Mouse (Mus musculus) embryonic facial prominence, embryonic 14.5 days (tissue): ENCODE measurements at regions not wholly inside any gene's neighbourhood (a gene's known extent, or its start where the extent isn't known, plus 50 kb on each side); places are given as distances from the start of the nearest gene placed in this dataset.

Source experiments
- ATAC-seq: fragments of 200-750 bp; cut with Nextera tagmentation; 2 replicates; pipeline ENCODE4 v1.8.0; 2017; ENCODE audit warnings: low read depth, moderate number of reproducible peaks, moderate TSS enrichment
- DNase-seq: peaks from one replicate; pipeline ENCODE4 v3.0.0-alpha.2; 2015; ENCODE audit warnings: low spot score
- H3K27ac ChIP-seq: fragments of 300-500 bp; sonication (generic); replicated peaks from 2 replicates; pipeline ENCODE4 v1.5.1; 2014; ENCODE audit warnings: low read depth, mild to moderate bottlenecking, low read length, moderate library complexity
- H3K27me3 ChIP-seq: fragments of 300-500 bp; sonication (generic); replicated peaks from 2 replicates; pipeline ENCODE4 v1.6.1; 2014; ENCODE audit warnings: low read length; ENCODE audit not compliant: control insufficient read depth, insufficient read depth
- H3K36me3 ChIP-seq: fragments of 300-500 bp; sonication (generic); 2 replicates; pipeline ENCODE4 v1.6.1; 2014; ENCODE audit warnings: low read length, mixed read lengths; ENCODE audit not compliant: control insufficient read depth, insufficient read depth
- H3K4me1 ChIP-seq: fragments of 300-500 bp; sonication (generic); 2 replicates; pipeline ENCODE4 v1.6.1; 2014; ENCODE audit warnings: antibody characterized with exemption, low read length; ENCODE audit not compliant: control insufficient read depth, insufficient read depth
- H3K4me2 ChIP-seq: fragments of 300-500 bp; sonication (generic); 2 replicates; pipeline ENCODE4 v1.6.1; 2014; ENCODE audit warnings: low read depth, mild to moderate bottlenecking, low read length, moderate library complexity, mixed read lengths
- H3K4me3 ChIP-seq: fragments of 300-500 bp; sonication (generic); 2 replicates; pipeline ENCODE4 v1.5.1; 2014; ENCODE audit warnings: low read depth, mild to moderate bottlenecking, low read length
- H3K9ac ChIP-seq: fragments of 300-500 bp; sonication (generic); 2 replicates; pipeline ENCODE4 v1.6.1; 2014; ENCODE audit warnings: low read depth, mild to moderate bottlenecking, low read length, moderate library complexity, mixed read lengths
- H3K9me3 ChIP-seq: fragments of 300-500 bp; sonication (generic); 2 replicates; pipeline ENCODE4 v1.6.1; 2016; ENCODE audit warnings: low read length; ENCODE audit not compliant: control insufficient read depth
- WGBS: fragments of 180-500 bp; shearing (Covaris S2); extraction: QIAGEN DNeasy Blood & Tissue Kit; methylation state at CpG from one replicate; pipeline ENCODE4 v1.1.7; 2014; 5-methylcytosine and 5-hydroxymethylcytosine counted together

- Histone ChIP-seq H3K36me3 (no peaks in the 10 kb centered on the region), H3K4me2 (no peak overlapping the region), H3K9me3 (no peaks in the 10 kb centered on the region), H3K4me1 (no peaks in the 10 kb centered on the region), H3K9ac (no peak overlapping the region), H3K4me3 (no peak overlapping the region), H3K27ac (no peak overlapping the region), H3K27me3 (no peaks in the 10 kb centered on the region)
- DNase-seq (no peak), ATAC-seq (no peak)
- 87% methylated on average over 4 of the region's 4 CpGs for WGBS
These were observed 424.7 kb downstream of the Tm4sf1 start for GRCm38 (mm10) chr3:56877062-56877461.

DNA sequence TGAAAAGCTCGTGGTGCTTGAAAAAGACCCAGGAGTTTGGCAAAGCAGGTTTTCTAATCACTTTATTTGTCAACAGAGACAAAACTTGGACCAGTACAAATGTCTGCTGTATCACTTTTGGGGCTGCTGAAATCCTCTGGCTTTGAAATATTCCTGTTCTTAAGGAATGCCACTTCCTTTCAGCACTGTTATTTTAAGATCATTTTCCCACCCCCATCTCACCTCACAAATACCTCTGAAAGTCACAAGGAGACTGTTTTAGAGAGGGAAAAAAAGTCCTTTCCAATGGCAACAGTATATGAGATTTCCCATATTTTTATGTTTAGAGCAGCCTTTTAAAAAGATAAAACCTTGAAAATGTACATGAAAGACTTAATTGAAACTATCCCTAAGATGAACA lies 438.2 kb downstream of the Tm4sf1 start:
- Histone ChIP-seq H3K9ac (no peak overlapping the region), H3K27ac (no peak overlapping the region), H3K4me3 (no peak overlapping the region), H3K4me2 (no peak overlapping the region), H3K4me1 (no peaks in the 10 kb centered on the region), H3K9me3 (no peaks in the 10 kb centered on the region), H3K36me3 (no peaks in the 10 kb centered on the region), H3K27me3 (no peaks in the 10 kb centered on the region)
- ATAC-seq: no peak
- no peak for DNase-seq
- WGBS: 44% methylated on average over 1 of the region's 1 CpGs

DNA sequence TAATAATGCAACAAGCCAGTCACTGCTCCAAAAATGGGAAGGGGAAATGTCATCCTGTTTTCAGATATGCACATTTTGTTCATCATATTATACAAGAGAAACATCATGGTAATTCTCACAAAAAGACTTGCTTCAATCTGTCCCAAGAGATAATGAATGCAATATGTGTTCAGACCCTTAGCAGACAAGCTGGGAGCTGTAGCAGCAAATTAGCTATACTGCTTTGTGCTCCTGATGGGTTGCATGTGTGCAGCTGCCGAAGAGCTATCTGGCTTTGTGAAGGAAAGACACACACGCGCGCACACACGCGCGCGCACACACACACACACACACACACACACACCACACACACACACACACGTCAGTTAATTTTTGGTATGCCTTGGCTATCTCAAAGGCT lies 441.9 kb downstream of the Tm4sf1 start:
- Histone ChIP-seq H3K36me3 (no peaks in the 10 kb centered on the region), H3K9me3 (no peaks in the 10 kb centered on the region), H3K27ac (no peak overlapping the region), H3K4me2 (no peak overlapping the region), H3K9ac (no peak overlapping the region), H3K4me1 (no peaks in the 10 kb centered on the region), H3K4me3 (no peak overlapping the region), H3K27me3 (no peaks in the 10 kb centered on the region)
- DNase-seq (peak; percentile 70), ATAC-seq (no peak)
- 50% methylated on average over 9 of the region's 9 CpGs for WGBS

- Histone ChIP-seq H3K36me3 (no peaks in the 10 kb centered on the region), H3K27ac (no peak overlapping the region), H3K4me1 (no peaks in the 10 kb centered on the region), H3K9me3 (no peaks in the 10 kb centered on the region), H3K9ac (no peak overlapping the region), H3K4me2 (no peak overlapping the region), H3K4me3 (no peak overlapping the region), H3K27me3 (no peaks in the 10 kb centered on the region)
- WGBS: 82% methylated on average over 1 of the region's 1 CpGs
- ATAC-seq (no peak), DNase-seq (no peak)
These were observed 456.4 kb downstream of the Tm4sf1 start for GRCm38 (mm10) chr3:56845462-56845770.

DNA sequence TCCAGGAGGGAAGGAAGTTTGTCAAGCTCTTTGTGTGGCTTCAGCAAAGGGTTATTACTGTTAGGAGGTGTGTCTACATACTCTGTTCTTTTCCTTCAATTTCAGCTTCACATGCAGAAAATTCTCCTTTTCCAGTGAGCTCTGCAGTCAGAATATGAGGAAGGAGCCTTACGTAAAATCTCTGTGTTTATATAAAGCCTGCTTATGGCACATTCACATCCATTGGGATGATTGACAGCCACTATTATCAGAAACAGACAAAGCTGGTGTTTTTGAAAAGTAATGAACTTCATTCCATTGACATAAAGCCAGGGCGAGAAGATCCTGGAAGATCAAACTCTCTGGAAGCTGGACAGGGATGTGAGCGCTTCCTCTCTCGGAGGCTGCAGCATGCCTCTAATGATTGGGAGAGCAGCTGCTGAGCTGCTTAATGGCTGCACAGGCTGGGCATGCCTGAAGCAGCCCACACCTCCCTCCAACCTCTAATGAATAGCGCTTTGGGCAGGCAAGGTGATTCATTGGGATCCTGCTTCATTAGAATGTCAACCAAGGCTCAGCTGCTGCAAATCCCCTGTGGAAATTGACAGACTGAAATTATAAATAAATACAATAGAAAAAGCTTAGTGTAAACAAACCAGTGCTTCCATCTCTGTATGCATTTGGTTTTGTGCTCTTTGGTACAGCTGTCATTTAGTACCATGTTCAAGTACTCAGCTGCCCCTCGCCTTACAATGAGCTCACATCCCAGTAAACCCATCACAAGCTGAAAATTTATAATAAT lies 456.9 kb downstream of the Tm4sf1 start:
- peak; percentile 74; the same call in 1 of the 2 replicates for ATAC-seq
- no peak overlapping the region for H3K4me3 ChIP-seq
- H3K4me2 ChIP-seq: no peak overlapping the region
- no peaks in the 10 kb centered on the region for H3K9me3 ChIP-seq
- H3K4me1 ChIP-seq: no peaks in the 10 kb centered on the region
- H3K36me3 ChIP-seq: no peaks in the 10 kb centered on the region
- H3K9ac ChIP-seq: no peak overlapping the region
- H3K27me3 ChIP-seq: no peaks in the 10 kb centered on the region
- peak; percentile 41 for DNase-seq
- WGBS: 39% methylated on average over 6 of the region's 6 CpGs
- no peak overlapping the region for H3K27ac ChIP-seq

DNA sequence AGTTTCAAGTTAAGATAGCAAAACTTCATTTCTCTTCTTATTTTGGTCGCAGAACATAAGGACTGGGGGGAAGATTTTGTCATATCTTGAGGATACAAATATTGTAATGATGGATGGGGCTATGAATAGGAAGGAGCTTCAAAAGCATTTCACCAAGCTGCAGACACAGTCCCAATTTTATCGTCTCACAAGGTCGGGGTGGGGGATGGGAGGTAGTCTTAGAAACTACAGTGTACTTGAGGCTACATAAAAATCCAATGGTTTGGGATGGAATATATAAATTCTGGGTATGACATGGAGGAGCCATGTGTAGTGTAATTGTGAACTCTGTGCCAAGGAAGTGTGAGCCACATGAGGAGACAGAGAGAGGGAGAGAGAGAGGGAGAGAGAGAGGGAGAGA lies 464.6 kb downstream of the Tm4sf1 start:
- H3K27me3 ChIP-seq: no peaks in the 10 kb centered on the region
- 77% methylated on average over 3 of the region's 3 CpGs for WGBS
- H3K4me2 ChIP-seq: no peak overlapping the region
- no peaks in the 10 kb centered on the region for H3K36me3 ChIP-seq
- no peaks in the 10 kb centered on the region for H3K9me3 ChIP-seq
- H3K4me1 ChIP-seq: no peaks in the 10 kb centered on the region
- no peak overlapping the region for H3K9ac ChIP-seq
- no peak for ATAC-seq
- no peak overlapping the region for H3K4me3 ChIP-seq
- H3K27ac ChIP-seq: no peak overlapping the region
- DNase-seq: no peak

DNA sequence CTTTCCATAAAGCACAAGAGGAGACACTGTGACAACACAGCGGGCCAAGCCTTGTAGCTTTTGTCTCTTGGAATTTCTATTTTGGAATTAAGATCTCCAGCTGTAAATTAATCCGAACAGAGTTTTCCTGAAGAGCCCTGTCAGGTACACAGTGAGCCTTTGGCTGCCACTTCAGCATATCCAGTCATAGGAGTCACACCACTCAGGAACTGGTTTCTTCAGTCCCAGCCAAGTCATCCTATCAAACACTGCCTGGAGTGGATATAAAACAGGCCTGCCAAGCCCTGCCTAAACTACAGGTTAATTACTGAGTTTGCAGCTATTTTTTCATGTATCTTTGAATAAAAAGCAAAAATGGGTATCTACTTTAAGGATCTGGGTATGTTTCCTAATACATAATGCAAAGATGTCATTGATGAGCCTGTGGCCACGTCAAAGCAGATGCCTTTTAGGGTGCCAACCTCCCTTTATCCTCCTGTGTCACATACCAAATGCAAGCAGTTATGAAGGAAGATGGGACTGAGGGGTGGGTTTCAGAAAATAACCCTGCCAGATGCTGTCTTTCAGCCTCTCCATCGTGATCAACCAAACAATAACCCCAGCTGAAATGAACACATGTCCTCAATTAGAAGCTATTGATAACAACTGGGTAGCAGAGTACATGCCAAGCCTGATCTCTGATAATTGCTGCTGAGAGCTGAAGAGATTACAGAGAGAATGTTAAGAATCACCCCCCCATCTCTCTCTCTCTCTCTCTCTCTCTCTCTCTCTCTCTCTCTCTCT lies 471.3 kb downstream of the Tm4sf1 start:
- ATAC-seq: no peak
- no peak overlapping the region for H3K27ac ChIP-seq

GRCm38 (mm10) chr3:56824157-56824556 lies 477.6 kb downstream of the Tm4sf1 start:
- H3K9ac ChIP-seq: no peak overlapping the region

More for the DNA sequence above, 471.3 kb downstream of the Tm4sf1 start:
- Histone ChIP-seq H3K27me3 (no peaks in the 10 kb centered on the region), H3K4me1 (no peaks in the 10 kb centered on the region), H3K9me3 (no peaks in the 10 kb centered on the region), H3K4me2 (no peak overlapping the region), H3K9ac (no peak overlapping the region), H3K36me3 (no peaks in the 10 kb centered on the region), H3K4me3 (no peak overlapping the region)
- DNase-seq: peak; percentile 8
- WGBS: 50% methylated on average over 4 of the region's 4 CpGs

More at GRCm38 (mm10) chr3:56824157-56824556, 477.6 kb downstream of the Tm4sf1 start:
- DNase-seq (no peak), ATAC-seq (no peak)
- H3K36me3 ChIP-seq: no peaks in the 10 kb centered on the region
- H3K4me2 ChIP-seq: no peak overlapping the region
- no peaks in the 10 kb centered on the region for H3K9me3 ChIP-seq
- no peaks in the 10 kb centered on the region for H3K4me1 ChIP-seq
- H3K27ac ChIP-seq: no peak overlapping the region
- no peaks in the 10 kb centered on the region for H3K27me3 ChIP-seq
- H3K4me3 ChIP-seq: no peak overlapping the region
- 84% methylated on average over 4 of the region's 4 CpGs for WGBS
